ENCODE assay signal across 8 mouse cellular contexts in the genomic region with DNA sequence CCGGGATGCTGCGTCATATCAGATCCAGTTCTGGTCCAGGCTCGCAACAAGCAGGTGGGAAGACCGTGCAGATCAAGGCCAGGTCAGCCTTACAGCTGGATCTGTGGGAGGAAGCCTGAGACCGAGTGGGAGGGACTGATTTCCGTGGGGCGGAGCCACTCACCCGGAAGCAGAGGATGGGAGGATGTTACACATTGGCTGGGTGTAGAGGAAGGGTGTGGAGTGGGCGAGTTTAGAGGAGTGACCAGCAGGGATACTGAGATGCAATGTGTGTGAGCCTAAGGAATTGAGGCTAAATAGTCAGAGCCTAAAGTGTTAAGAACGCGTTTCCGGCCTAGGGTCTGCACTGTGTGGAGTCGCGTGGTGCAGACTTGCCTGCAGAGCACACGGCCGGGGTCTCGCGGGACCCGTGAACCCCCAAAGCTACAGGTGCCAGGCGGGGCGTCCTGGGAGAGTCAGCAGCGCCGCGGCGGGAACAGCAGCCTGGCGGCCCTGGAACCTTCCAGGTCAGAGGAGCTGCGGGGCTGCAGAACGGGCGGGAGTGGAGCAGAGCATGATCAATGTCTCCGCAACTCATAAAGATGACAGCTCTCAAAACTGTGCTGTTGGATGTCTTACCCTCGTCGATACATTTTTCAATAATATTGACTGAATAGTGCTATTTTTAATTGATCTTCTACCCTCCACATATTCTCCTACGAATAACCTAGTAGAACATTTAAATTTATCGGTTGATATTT. TPM values are rescaled to one million over a fixed set of nuclear protein-coding genes. Genes with fewer than 3 reads are reported as not detected.
DNase-seq lines count a peak whose midpoint lies in the region; ATAC-seq and TF ChIP-seq lines count a peak whose summit lies in the region.

Zfp53 (plus strand) TSS at position 239 of the 740 bp plus-strand sequence.

- peak within 1 kb of the TSS; percentile 69 for H3K4me2 ChIP-seq in embryonic facial prominence, embryonic 15.5 days (replicated peaks)
- H3K4me2 ChIP-seq in limb, embryonic 14.5 days (replicated peaks; ENCODE audit: low read depth, low read length, severe bottlenecking), result peak within 1 kb of the TSS; percentile 57
- peak within 1 kb of the TSS; percentile 64 for H3K4me2 ChIP-seq in midbrain, postnatal 0 days (ENCODE audit: low read depth, low read length, poor library complexity, severe bottlenecking)

- peak within 1 kb of the TSS; percentile 70 for H3K27ac ChIP-seq in bone marrow, adult 2 months (ENCODE audit: control insufficient read depth, insufficient read depth, low read depth, low read length, poor library complexity)
- peak within 1 kb of the TSS; percentile 84 for H3K27ac ChIP-seq in embryonic facial prominence, embryonic 15.5 days (replicated peaks)
- 0 out of 2 replicates have a peak within 1 kb of the TSS, but pooled peaks have one; percentile 52 for H3K27ac ChIP-seq in limb, embryonic 14.5 days (replicated peaks; ENCODE audit: low read depth, low read length)
- H3K27ac ChIP-seq in midbrain, postnatal 0 days (ENCODE audit: low read depth, low read length), result peak within 1 kb of the TSS; percentile 75

- peak; percentile 41 for TF ChIP-seq POLR2A in bone marrow, adult 2 months (IDR thresholded peaks at IDR 0.05; ENCODE audit: borderline replicate concordance, control insufficient read depth, low read depth, low read length)
- TF ChIP-seq POLR2A in limb, embryonic 14.5 days (IDR thresholded peaks at IDR 0.05; ENCODE audit: borderline replicate concordance, extremely low read depth, insufficient read depth, insufficient read length), result peak; percentile 14; the same call in 1 of the 2 replicates

- peak within 1 kb of the TSS; percentile 72 for H3K9ac ChIP-seq in embryonic facial prominence, embryonic 15.5 days
- peak within 1 kb of the TSS; percentile 69 for H3K9ac ChIP-seq in limb, embryonic 14.5 days (ENCODE audit: low read depth, low read length, severe bottlenecking)
- H3K9ac ChIP-seq in midbrain, postnatal 0 days (replicated peaks; ENCODE audit: low read length, poor library complexity, severe bottlenecking), result peak within 1 kb of the TSS; percentile 73

- H3K4me1 ChIP-seq in bone marrow, adult 2 months (ENCODE audit: control insufficient read depth, insufficient read depth, low read length), result peaks cover 2% of the 10 kb centered on the region; the same call in 1 of the 2 replicates
- H3K4me1 ChIP-seq in embryonic facial prominence, embryonic 15.5 days, result no peaks in the 10 kb centered on the region
- H3K4me1 ChIP-seq in limb, embryonic 14.5 days (ENCODE audit: control insufficient read depth, insufficient read depth, low read length), result peaks cover 3% of the 10 kb centered on the region; the same call in 1 of the 2 replicates
- H3K4me1 ChIP-seq in midbrain, postnatal 0 days (ENCODE audit: insufficient read depth, low read length), result no peaks in the 10 kb centered on the region

- no peaks in the 10 kb centered on the region for H3K9me3 ChIP-seq in embryonic facial prominence, embryonic 15.5 days (replicated peaks)
- H3K9me3 ChIP-seq in limb, embryonic 14.5 days (ENCODE audit: control insufficient read depth, low read length), result no peaks in the 10 kb centered on the region
- no peaks in the 10 kb centered on the region for H3K9me3 ChIP-seq in midbrain, postnatal 0 days (ENCODE audit: low read length)

- H3K27me3 ChIP-seq in embryonic facial prominence, embryonic 15.5 days, result no peaks in the 10 kb centered on the region
- no peaks in the 10 kb centered on the region for H3K27me3 ChIP-seq in limb, embryonic 14.5 days (ENCODE audit: control insufficient read depth, insufficient read depth, low read length)
- no peaks in the 10 kb centered on the region for H3K27me3 ChIP-seq in midbrain, postnatal 0 days (ENCODE audit: insufficient read depth, low read length)

- DNase-seq in 416B (ENCODE audit: low read depth), result peak; percentile 97
- DNase-seq in heart, adult 8-10 months (ENCODE audit: low spot score), result peak; percentile 93
- peak; percentile 94 for DNase-seq in kidney, adult 9 months
- DNase-seq in limb, embryonic 14.5 days (ENCODE audit: low spot score), result peak; percentile 84
- peak; percentile 91 for DNase-seq in midbrain, postnatal 0 days (ENCODE audit: low spot score)
- peak; percentile 67 to 75 for DNase-seq in spleen, postnatal 14 days (ENCODE audit: low spot score in 2 of 2)

- peak; percentile 100 for ATAC-seq in embryonic facial prominence, embryonic 15.5 days (ENCODE audit: insufficient number of reproducible peaks, low FRiP score, low TSS enrichment, low read depth)
- ATAC-seq in limb, embryonic 14.5 days (ENCODE audit: low FRiP score, low read depth), result peak; percentile 100
- peak; percentile 99 for ATAC-seq in midbrain, postnatal 0 days (ENCODE audit: low FRiP score)

- TF ChIP-seq CTCF in bone marrow, adult 2 months (IDR thresholded peaks at IDR 0.05; ENCODE audit: control insufficient read depth, insufficient read depth, low read length), result no peak
- TF ChIP-seq CTCF in midbrain, postnatal 0 days (IDR thresholded peaks at IDR 0.05), result no peak; the same call in 1 of the 2 replicates

- peaks cover 8% of the 10 kb centered on the region; the same call in 1 of the 2 replicates for H3K36me3 ChIP-seq in embryonic facial prominence, embryonic 15.5 days
- H3K36me3 ChIP-seq in limb, embryonic 14.5 days (ENCODE audit: control insufficient read depth, insufficient read depth, low read length), result peaks cover 6% of the 10 kb centered on the region; the same call in 1 of the 2 replicates
- H3K36me3 ChIP-seq in midbrain, postnatal 0 days (ENCODE audit: insufficient read depth, low read length), result no peaks in the 10 kb centered on the region

- 1% methylated on average over 32 of the region's 34 CpGs for WGBS in bone marrow, adult 2 months
- WGBS in embryonic facial prominence, embryonic 15.5 days, result 1% methylated on average over 34 of the region's 34 CpGs
- under 1% methylated on average over 34 of the region's 34 CpGs for WGBS in limb, embryonic 14.5 days
- WGBS in midbrain, postnatal 0 days, result under 1% methylated on average over 34 of the region's 34 CpGs

- peak within 1 kb of the TSS; percentile 89 for H3K4me3 ChIP-seq in bone marrow, adult 2 months (replicated peaks; ENCODE audit: control insufficient read depth, low read depth, low read length)
- H3K4me3 ChIP-seq in embryonic facial prominence, embryonic 15.5 days (replicated peaks), result peak within 1 kb of the TSS; percentile 90
- H3K4me3 ChIP-seq in limb, embryonic 14.5 days (replicated peaks; ENCODE audit: low read length), result peak within 1 kb of the TSS; percentile 71
- H3K4me3 ChIP-seq in midbrain, postnatal 0 days (ENCODE audit: low read depth, low read length), result peak within 1 kb of the TSS; percentile 71

RNA-seq across cellular contexts. Expression of gene Zfp53, which starts in this region (rescaled TPM):
- 2.7 and 6.8 TPM in 2 replicates for polyA plus RNA-seq in bone marrow, adult 2 months (2011; ENCODE audit: insufficient read depth, insufficient read length, low replicate concordance, missing spikeins)
- 10.1 and 10.8 TPM in 2 replicates for polyA plus RNA-seq in embryonic facial prominence, embryonic 15.5 days (2015; fragmentation: Nextera tagmentation; extraction: Ambion mirVana)
- total RNA-seq in heart, adult 8-10 months (2022), result 1 to 10 TPM; 1.8 to 3.1 (median 2.4) TPM
- 3.4 and 5.3 TPM in 2 replicates for polyA plus RNA-seq in limb, embryonic 14.5 days (2012; rRNA removed)
- polyA plus RNA-seq in limb, embryonic 14.5 days (2014; fragmentation: Nextera tagmentation; extraction: Ambion mirVana), result 9.4 and 10.3 TPM in 2 replicates
- total RNA-seq in midbrain, postnatal 0 days (2014; rRNA removed), result 1.5 and 5.4 TPM in 2 replicates
- 8.9 and 10.5 TPM in 2 replicates for polyA plus RNA-seq in midbrain, postnatal 0 days (2015; fragmentation: Nextera tagmentation; extraction: Ambion mirVana)

Comparison
In these comparisons a context has a peak if more than half of its experiments do, and no peak if none do; other contexts are left out.
1. Peak in every context shown above with its lines: DNase-seq, ATAC-seq, H3K4me3 ChIP-seq and H3K27ac ChIP-seq.